Mouse (Mus musculus) heart, adult 11 months (tissue): ENCODE results near the gene Bag1.
A peak's percentile ranks its signal among the peaks of the same experiment; 100 is the strongest.

Experiments used
- DNase-seq: peaks from one replicate; pipeline ENCODE4 v3.0.0; 2022

The Bag1 gene

DNA sequence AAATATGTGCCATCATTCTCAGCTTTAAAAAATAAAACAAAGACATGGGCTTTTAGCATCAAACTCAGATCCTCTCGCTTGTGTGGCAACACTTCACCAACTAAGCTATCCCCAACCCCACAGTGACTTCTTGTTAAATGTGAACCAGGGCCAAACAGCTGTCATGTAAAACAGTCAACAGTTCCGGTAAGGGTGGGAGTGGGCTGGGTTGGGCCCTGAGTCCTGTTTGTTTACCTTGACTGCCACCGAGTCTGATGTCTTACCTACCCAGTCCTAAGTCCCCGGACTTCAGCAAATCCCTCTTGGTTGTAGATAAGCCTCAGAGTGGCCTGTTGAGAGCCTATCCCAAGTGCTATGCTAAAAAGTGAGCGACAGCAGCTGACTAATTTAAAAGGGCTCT lies 14.4 kb downstream of the Bag1 start:
- DNase-seq: no peak

DNA sequence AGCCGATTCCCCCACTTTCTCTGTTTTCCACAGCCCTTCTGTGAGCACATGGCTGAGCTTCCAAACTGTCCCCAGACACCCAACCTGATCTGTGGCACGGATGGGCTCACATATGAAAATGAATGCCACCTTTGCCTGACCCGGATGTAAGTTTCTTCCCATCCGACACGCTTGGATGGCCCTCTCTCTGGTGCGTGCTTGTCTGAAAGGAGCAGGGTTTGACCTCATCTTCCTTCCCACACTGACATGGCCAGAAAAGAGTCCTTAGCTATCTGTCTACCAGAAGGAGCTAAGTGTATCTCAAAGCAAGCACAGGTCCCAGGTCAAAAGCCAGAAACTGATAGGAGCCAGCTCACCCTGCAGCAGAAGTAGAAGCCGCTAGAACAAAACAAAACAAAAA lies 19.0 kb downstream of the Bag1 start:
- DNase-seq: no peak

DNA sequence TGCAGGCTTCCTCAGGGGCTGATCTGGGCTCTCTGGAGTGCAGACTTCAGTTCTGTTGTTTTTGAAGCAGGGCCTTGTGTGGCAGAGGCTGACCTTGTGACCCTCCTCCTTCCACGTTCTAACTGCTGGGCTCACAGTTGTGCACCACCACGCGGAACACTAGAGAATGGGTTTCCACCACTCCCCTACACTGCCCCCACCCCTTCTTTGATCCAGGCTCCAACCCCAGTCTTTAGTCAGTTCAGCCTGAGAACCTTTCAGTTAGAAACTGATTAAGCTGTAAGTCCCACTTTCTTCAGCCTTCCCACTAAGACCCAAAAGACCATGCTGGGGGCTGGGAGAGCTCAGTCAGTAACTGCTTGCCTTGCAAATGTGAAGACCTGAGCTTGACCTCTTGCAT lies 22.5 kb downstream of the Bag1 start:
- DNase-seq: no peak

DNA sequence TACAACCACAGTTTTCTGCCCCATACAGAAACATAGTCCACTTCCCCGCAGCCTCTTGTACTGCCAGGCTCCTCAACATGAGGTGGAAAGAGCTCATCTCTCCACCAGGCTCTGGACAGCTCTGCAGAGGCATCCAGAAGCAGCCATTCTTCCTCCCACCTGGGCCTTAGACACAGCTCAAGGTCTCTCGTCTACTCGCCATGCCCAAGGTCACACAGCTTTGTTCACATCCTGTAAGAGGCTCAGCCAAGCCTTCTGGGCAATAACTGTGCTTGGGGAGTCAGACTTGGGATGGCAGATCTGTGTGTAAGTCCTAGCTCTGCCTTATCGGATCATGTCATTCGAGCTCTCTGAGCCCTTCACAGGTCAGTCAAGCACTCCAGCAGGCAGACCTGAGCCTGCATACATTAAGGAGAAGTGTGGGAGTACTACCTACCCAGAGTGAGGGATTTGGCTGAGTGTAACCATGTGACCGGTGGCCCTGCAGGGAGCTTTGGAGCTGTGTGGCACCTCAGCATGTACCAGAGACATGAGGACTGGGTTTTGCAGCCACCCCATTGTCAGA lies 24.9 kb downstream of the Bag1 start:
- DNase-seq: no peak

DNA sequence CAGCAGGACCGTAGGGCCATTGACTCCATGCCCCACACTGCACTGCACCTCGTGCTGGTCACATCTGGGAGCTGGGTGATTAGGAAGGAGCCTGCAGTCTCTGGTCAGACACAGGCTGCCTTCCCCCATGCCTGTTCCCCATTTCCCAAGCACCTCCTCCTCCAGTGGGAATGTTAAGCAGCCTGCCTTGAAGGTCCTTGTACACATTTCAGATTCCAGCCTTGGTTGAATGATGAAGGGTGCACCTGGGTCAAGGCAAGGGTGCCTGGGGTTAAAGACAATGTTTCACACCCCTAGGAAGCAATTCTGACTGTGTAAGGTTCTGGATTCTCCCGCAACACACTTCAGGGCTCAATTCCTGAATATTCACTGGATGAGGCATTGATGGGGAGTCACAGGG lies 26.8 kb downstream of the Bag1 start:
- no peak for DNase-seq

DNA sequence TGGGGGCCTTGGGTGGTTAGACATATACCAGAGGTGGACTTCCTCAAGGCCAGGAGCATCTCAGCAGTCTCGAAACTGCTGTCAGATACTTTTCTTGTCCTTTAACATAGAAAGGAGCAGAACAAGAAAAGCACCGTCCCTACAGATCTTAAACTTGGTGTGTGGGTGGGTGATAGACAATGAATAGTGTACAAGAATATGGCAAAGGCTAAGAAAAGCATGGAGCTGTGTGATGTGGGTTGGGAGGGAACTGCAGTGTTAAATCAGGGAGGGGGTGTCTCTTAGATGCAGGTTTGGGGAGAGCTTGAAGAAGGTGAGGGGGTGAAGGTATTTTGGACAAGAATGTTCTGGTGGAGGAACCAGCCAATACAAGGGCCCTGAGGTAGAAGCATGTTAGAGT lies 27.5 kb downstream of the Bag1 start:
- DNase-seq: no peak

DNA sequence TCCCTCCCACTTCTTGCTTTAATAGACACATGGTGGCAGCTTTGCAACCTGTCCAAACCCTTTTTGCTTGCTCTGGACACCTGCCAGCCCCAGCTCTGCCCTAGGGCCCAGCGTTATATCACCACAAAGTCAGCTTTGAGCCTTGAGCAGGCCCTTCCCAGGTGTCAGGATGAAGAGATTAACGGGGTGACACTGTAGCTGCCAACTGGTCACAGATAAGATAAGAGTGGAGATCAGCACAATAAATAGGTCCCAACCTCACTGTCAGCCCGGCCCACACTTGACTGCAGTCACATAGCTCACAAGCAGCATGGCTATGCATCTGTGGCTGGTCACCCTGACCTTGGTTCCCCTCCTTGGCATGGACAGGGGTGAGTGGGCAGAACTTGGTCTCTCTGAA lies 28.3 kb downstream of the Bag1 start, which contains the start of gene Spink4:
Gene Spink4 (plus strand): TSS at position 268 of the 400 bp plus-strand sequence.
- no peak for DNase-seq

DNA sequence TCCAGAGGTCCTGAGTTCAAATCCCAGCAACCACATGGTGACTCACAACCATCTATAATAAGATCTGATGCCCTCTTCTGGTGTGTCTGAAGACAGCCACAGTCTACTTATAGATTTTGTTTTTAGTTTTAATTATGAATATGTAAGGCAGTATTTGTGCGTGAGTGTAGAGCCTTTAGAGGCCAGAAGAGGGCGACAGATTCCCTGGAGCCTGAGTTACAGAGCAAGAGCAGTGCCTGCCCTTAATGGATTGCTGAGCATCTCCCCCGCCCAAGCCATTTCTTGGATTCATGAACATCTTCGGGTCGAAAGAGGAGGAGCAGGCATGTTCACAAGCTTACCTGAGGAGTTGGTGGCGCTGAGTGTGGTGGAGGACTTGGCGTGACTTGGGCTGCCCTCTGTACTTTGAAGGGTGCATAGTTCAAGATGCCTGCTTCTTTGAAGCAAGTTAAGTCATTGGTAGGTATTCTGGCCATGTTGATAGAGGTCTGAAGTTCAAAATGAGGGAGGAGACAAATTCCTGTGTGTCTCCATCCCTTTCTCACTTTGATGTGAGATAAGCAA lies 31.4 kb downstream of the Bag1 start:
- DNase-seq: no peak

DNA sequence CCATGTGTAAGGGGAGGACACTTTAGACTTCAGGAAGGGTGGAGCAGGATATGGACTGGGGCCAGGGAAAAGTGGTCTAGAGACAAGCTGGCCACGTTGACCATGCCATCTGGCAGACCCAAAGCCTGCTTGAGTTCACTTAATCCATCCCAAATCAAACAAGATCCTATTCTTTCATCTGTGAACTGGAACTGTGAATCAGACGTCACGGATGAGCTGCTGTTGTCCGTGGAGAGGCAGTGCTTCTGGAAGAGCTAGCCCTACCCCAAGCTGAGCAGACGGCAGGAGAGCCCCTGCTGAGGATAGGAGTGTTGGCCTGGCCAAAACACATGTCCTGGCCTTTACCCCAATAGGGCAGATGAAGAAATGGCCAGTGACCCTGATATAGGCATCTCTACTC lies 32.1 kb downstream of the Bag1 start:
- DNase-seq: no peak

DNA sequence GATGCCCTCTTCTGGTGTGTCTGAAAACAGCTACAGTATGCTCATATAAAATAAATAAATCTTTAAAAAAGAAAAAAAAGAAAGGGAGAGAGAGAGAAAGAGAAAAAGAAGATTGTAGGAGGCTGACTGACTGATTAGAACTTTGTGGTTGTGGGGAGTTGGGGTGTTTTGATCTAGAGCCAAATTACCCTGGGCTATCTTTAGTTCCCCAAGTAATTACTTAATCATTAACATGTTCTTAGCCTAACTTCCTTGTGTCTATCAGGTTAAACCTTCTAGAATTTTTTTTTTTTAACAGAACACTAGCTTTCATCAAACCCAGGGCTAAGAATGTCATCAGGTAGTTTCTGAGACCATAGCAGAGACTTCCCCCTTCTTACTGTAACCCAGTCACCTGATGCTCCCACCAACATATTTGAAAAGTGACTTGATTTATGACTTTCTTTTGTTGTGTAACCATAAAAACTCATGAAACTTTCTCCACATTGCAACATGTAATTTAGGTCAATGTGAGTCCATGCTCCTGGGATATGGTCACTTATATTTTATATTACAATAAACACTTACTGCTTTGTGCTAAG lies 33.7 kb downstream of the Bag1 start:
- DNase-seq: no peak

DNA sequence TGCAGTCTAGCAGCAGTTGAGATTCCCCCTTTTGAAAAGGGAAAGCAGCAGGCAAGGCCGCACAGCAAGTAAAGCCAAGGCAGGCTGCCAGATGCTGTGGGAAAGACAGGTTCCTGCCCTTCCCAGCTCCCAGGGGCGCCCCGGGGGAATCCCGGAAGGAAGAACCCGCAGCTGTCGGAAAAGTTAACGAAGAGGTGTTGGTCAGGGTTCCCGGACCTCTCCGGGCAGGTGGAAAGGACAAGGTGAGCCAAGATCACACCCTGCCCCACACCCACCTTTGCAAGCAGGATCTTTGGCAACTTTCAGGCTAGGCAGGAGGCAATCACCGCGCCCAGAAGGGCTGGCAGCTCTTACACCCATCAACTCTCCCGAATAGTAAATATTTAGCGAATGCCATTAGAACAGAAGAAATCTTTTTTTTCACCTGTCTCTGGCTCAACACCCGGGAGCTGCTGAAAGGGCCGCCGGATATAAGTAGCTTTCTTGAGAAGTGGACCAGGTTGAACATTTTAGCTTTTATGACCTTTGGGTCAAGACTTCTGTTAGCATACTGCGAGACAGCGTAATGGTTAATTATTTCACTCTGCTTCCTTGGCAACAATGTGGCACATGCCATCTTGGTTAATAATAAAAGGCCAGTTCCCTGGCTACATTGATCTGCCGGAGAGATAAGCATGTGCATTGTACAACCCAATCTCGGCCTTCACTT lies 39.7 kb downstream of the Bag1 start:
- DNase-seq: no peak

DNA sequence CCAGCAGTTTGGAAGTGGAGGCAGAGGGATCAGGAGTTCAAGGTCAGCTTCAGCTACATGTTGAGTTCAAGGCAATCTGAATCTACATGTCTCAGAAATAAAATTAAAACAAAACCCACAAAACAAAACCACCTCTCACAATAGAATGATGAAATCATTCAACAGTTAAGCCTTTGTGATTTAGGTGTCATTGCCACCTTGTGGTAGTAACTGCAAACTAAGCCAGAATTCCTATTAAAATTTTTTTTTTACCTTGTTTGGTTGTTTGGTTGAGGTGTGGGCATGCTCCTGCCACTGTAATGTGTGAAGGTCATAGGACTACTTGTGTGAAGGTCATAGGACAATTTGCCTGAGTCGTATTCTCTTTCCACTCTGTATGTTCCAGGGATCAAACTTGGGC lies 41.8 kb downstream of the Bag1 start:
- no peak for DNase-seq

DNA sequence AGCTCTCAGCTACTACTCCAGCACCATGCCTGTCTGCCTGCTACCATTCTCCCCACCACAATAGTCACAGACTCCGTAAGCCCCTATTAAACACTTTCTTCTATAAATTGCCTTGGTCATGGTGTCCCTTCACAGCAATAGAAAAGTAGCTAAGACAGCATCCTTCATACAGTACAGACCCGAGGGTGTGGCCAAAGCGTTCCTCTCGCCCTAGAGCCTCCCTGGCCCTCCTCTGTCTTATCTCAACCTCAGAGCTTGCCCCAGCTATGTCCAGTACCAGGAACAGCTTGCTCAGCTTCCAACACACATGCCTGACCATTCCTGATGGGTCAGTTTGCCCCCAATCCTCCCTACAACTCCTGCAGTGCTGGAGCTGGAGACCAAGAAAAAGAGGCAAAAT lies 47.5 kb downstream of the Bag1 start:
- no peak for DNase-seq

DNA sequence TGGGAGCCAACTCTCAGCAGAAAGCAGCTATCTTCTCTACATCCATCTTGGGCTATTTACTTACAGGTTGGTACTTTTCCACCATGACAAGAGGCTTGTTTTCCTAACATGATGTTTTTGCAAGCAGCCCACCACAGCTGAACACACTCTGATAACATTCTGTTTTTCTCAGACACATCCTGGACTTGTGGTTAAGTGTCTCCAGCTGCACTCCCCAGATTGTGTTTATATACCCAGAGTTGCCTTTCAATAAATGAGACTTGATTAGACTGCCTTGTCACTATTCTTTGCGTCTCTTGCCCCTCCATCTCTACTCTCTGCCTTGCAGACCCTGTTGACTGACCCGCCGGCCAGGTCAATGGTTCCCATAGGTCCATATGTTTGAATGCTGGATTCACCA lies 48.0 kb downstream of the Bag1 start:
- no peak for DNase-seq

DNA sequence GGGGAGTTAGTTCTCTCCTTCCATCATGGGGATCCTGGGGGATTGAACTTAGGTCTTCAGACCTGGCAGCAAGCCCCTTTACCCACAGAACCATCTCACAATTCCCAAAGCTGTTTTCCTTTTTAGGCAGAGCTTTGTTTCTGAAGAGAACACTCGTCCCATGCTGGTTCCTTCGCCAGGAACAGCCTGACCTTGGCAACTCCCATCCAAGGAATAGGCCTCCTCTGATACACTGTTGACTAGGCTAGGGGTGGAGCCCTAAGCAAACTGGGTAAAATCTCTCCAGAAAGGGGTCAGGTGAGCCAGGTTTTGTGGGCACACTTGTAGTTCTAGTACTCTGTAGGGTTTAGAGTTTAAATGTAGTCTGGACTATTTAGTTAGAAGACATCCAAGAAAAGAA lies 48.8 kb downstream of the Bag1 start:
- DNase-seq: peak; percentile 91

DNA sequence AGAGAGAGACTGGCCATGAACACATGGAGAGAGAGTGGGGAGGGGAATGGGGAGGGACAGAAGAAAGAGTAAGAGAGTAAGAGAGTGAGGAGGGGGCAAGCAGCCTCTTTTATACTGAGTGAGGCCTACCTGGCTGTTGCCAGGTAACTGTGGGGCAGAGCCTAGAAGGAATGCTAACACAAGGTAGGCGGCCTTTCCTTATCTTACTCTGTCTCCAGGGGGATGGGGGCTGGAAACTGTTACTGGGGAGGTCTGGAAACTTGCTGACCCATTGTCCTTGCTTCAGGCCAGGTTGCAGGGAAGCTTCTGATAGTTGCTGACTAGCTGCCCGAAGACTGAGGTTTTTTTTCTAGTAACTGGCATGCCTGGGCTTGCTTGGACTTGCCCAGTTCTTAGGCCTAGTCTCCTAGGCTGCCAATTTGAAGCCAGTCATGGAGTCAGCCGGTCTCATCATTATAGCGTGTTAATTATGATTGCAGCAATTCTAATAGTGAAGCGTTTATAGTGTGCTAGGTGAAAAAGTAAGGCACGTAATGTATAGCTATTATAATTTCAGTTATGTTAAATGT lies 49.5 kb downstream of the Bag1 start:
- no peak for DNase-seq

DNA sequence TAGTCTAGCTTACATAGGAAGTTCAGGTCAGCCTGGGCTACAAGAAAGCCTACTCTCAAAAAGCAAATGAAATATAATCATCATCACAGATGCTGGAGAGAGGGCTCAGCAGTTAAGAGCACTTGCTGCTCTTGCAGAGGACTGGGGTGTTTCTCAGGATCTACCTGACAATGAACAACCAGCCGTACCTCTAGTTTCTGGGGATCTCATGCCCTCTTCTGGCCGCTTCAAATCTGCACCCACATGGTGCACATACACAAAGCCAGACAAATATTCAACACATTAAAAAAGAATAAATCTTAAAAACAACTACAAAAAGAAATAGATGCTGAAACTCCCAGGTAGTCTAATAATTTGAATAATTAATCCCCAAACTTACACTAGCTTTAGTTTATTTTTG lies 52.4 kb downstream of the Bag1 start:
- no peak for DNase-seq

DNA sequence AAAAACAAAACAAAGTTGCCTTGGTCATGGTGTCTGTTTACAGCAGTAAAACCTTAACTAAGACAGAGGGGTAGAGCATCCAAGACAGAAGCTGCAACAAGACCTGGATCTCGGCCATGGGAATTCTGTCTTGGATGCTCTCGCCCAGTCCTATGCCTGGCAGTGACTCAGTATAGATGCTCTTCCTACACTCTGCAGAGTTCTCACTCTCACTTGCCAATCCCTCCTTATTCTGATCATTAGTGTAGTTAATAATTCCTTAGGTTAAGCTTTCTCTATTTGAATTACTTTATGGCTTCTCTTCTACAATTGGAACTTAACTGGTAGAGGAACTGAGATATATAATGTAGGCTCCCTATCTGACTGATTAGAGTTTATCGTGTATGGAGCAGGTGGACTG lies 53.0 kb downstream of the Bag1 start:
- no peak for DNase-seq

DNA sequence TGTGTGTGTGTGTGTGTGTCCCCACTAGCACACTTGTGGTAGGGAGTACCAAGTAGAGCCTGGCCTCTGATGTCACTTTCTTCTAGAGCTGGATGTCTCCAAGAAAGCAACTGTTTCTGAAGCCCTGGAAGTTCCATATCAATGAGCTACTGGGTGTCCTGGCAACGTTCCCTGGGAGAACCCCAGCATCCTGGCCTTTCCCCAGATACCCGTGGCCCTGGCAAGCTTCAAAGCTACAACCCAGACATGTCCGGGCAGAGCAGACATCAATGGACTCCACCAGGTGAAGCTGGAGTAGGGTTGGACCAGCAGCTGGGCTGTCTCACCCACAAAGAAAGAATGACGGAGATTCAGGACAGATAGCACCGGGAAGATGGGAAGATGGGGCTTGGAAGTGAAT lies 56.9 kb downstream of the Bag1 start:
- no peak for DNase-seq

DNA sequence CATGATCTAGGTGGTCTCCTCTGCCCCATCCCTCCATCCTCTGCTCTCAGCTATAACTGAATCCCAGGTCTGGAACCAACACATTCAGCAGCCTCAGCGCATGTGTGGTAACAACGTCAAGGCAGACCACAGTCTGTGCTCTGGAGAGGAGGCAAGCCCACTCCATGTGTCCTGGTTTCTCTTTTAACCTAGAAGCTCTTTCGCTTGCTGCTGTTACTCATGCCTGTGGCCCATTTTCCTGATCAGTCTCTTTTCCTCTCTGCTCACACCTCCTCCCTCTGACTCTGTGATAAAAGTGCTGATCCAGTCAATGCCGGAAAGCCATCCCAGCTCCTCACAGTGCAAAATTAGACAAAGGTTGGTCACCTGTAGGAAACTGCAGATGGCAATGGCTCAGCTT lies 58.1 kb downstream of the Bag1 start:
- no peak for DNase-seq

DNA sequence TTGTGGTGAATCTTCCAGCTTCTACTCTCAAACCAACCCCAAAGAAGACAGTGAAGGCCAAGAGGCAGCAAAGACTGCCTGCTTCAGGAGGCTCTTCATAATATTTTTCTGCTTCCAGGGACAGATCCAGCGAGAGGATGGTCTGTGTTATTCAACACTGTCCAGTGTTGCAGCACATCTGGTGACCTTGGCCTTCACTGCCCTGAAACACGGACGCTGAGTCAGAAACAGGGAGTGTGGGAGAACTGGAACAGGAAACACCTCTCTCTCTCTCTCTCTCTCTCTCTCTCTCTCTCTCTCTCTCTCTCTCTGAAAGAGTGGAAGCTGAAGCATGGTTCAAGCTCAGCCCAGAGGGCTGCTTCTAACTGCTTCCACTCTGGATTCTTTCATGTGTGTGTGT lies 58.8 kb downstream of the Bag1 start:
- peak; percentile 94 for DNase-seq

DNA sequence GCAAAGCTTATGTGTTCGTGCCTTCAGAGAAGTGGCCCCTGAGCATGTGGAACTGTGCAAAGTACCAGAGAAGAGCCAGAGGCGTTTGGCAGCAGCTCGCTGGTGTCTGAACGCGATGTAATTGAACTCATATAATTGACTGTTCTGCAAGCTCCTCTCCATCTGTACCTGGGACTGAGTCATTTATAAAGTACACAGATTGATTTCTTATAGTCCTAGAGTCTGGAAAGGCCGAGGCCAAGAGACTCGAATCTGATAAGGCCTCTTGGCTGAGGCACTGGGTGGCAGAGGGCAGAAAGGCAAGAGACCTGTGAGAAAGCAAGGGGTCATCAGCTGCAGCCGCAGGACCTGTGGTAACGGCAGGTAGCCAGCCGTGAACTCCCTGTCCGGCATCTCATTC lies 59.3 kb downstream of the Bag1 start:
- DNase-seq: no peak
